Mouse (Mus musculus) MEL (cell line): Measurements from ENCODE around the gene Tub. TPM values are rescaled to one million over a fixed set of nuclear protein-coding genes. Genes with fewer than 3 reads are reported as not detected.

Experiments
- DNase-seq: peaks from one replicate; pipeline ENCODE4 v3.0.0; 2011; ENCODE audit warnings: low read depth, low spot score
- H3K27ac ChIP-seq: 2 replicates; pipeline ENCODE4 v1.5.1; 2012; ENCODE audit warnings: low read depth, mild to moderate bottlenecking, control low read depth, low read length, moderate library complexity; ENCODE audit not compliant: control insufficient read depth
- H3K27me3 ChIP-seq, 2 experiments: fragments of 150-350 bp in 1 of 2; sonication (generic) in 1 of 2; 2 replicates each; pipeline ENCODE4 v1.6.1; 2012; ENCODE audit warnings: low read length in 2 of 2, mild to moderate bottlenecking in 2 of 2, improper control_type of control experiment in 1 of 2, moderate library complexity in 1 of 2; ENCODE audit not compliant: insufficient read depth in 2 of 2, control insufficient read depth in 1 of 2
- H3K36me3 ChIP-seq, 2 experiments: 2 replicates each; pipeline ENCODE4 v1.6.1; 2012 to 2014; ENCODE audit warnings: low read length in 2 of 2, improper control_type of control experiment in 1 of 2, inconsistent platforms in 1 of 2, mild to moderate bottlenecking in 1 of 2; ENCODE audit not compliant: insufficient read depth in 2 of 2, control insufficient read depth in 1 of 2
- H3K4me1 ChIP-seq, 2 experiments: fragments of 150-350 bp in 1 of 2; sonication (generic) in 1 of 2; 2 replicates each; pipeline ENCODE4 v1.6.1; 2012; ENCODE audit warnings: low read length in 2 of 2, improper control_type of control experiment in 1 of 2, mild to moderate bottlenecking in 1 of 2; ENCODE audit not compliant: insufficient read depth in 2 of 2, control insufficient read depth in 1 of 2
- H3K4me3 ChIP-seq, 2 experiments: fragments of 150-350 bp in 1 of 2; sonication (generic) in 1 of 2; 2 replicates each; pipeline ENCODE4 v1.5.1; 2012; ENCODE audit warnings: low read depth in 2 of 2, low read length in 2 of 2, mild to moderate bottlenecking in 2 of 2, moderate library complexity in 2 of 2, control low read depth in 1 of 2, improper control_type of control experiment in 1 of 2; ENCODE audit not compliant: control insufficient read depth in 1 of 2, insufficient read depth in 1 of 2
- H3K79me2 ChIP-seq: 2 replicates; pipeline ENCODE4 v1.6.1; 2012; ENCODE audit warnings: mild to moderate bottlenecking, low read length, moderate library complexity; ENCODE audit not compliant: control insufficient read depth, poor library complexity, insufficient read depth
- H3K9ac ChIP-seq: 2 replicates; pipeline ENCODE4 v1.6.1; 2012; ENCODE audit warnings: low read depth, mild to moderate bottlenecking, control low read depth, low read length, moderate library complexity; ENCODE audit not compliant: control insufficient read depth, poor library complexity, severe bottlenecking
- H3K9me3 ChIP-seq: fragments of 150-350 bp; sonication (generic); replicated peaks from 2 replicates; pipeline ENCODE4 v1.6.1; 2012; ENCODE audit warnings: mild to moderate bottlenecking, low read length, improper control_type of control experiment, moderate library complexity; ENCODE audit not compliant: insufficient read depth
- HCFC1 ChIP-seq: IDR thresholded peaks from 2 replicates; pipeline ENCODE4 v1.6.1; 2012; ENCODE audit warnings: low read depth, mild to moderate bottlenecking, inconsistent platforms, low read length, improper control_type of control experiment, moderate library complexity
- JUND ChIP-seq: IDR thresholded peaks from 2 replicates; pipeline ENCODE4 v1.6.1; 2011; ENCODE audit warnings: low read depth, mild to moderate bottlenecking, improper control_type of control experiment, low read length
- KAT2A ChIP-seq: conservative IDR thresholded peaks from 2 replicates; pipeline ENCODE4 v1.6.1; 2012; ENCODE audit warnings: low read depth, low read length, improper control_type of control experiment, inconsistent platforms
- MXI1 ChIP-seq: IDR thresholded peaks from 2 replicates; pipeline ENCODE4 v1.6.1; 2011; ENCODE audit warnings: mild to moderate bottlenecking, low read depth, low read length, improper control_type of control experiment
- NELFE ChIP-seq: IDR thresholded peaks from 2 replicates; pipeline ENCODE4 v1.6.1; 2011; ENCODE audit warnings: low read depth, low read length, improper control_type of control experiment
- POLR2A ChIP-seq, 2 experiments: IDR thresholded peaks; 2 replicates each; pipeline ENCODE4 v1.6.1; 2011 to 2012; ENCODE audit warnings: low read length in 2 of 2, mild to moderate bottlenecking in 2 of 2, control low read depth in 1 of 2, improper control_type of control experiment in 1 of 2, low read depth in 1 of 2, moderate library complexity in 1 of 2; ENCODE audit not compliant: control insufficient read depth in 1 of 2, insufficient read depth in 1 of 2, poor library complexity in 1 of 2
- POLR2AphosphoS2 ChIP-seq: IDR thresholded peaks from 2 replicates; pipeline ENCODE4 v1.6.1; 2011; ENCODE audit warnings: low read length, improper control_type of control experiment
- POLR2AphosphoS5 ChIP-seq: IDR thresholded peaks from 2 replicates; pipeline ENCODE4 v1.6.1; 2012; ENCODE audit warnings: low read depth, borderline replicate concordance, mild to moderate bottlenecking, inconsistent platforms, low read length, moderate library complexity, mixed read lengths
- RAD21 ChIP-seq: IDR thresholded peaks from 2 replicates; pipeline ENCODE4 v1.6.1; 2011; ENCODE audit warnings: mild to moderate bottlenecking, low read depth, low read length, improper control_type of control experiment
- TAL1 ChIP-seq: IDR thresholded peaks from 2 replicates; pipeline ENCODE4 v1.6.1; 2012; ENCODE audit warnings: mild to moderate bottlenecking, inconsistent platforms, low read length, moderate library complexity, mixed read lengths
- TBP ChIP-seq: IDR thresholded peaks from 2 replicates; pipeline ENCODE4 v1.8.0; 2011; ENCODE audit warnings: low read depth, low read length, improper control_type of control experiment
- UBTF ChIP-seq: IDR thresholded peaks from 2 replicates; pipeline ENCODE4 v1.6.1; 2012; ENCODE audit warnings: low read depth, mild to moderate bottlenecking, inconsistent platforms, low read length, improper control_type of control experiment, moderate library complexity, borderline replicate concordance; ENCODE audit not compliant: insufficient read depth
- USF1 ChIP-seq: IDR thresholded peaks from 2 replicates; pipeline ENCODE4 v1.6.1; 2014; ENCODE audit warnings: low read depth, mild to moderate bottlenecking, inconsistent platforms, low read length, improper control_type of control experiment, moderate library complexity
- USF2 ChIP-seq, 2 experiments: IDR thresholded peaks; 2 replicates each; pipeline ENCODE4 v1.6.1; 2011 to 2012; ENCODE audit warnings: improper control_type of control experiment in 2 of 2, low read length in 2 of 2, borderline replicate concordance in 1 of 2, inconsistent platforms in 1 of 2, low read depth in 1 of 2, mild to moderate bottlenecking in 1 of 2; ENCODE audit not compliant: insufficient read depth in 1 of 2
- ZC3H11A ChIP-seq: IDR thresholded peaks from 2 replicates; pipeline ENCODE4 v1.6.1; 2012; ENCODE audit warnings: low read depth, mild to moderate bottlenecking, inconsistent platforms, low read length, improper control_type of control experiment
- ZKSCAN1 ChIP-seq: IDR thresholded peaks from 2 replicates; pipeline ENCODE4 v1.6.1; 2012; ENCODE audit warnings: low read depth, mild to moderate bottlenecking, inconsistent platforms, low read length, improper control_type of control experiment, moderate library complexity
- ZMIZ1 ChIP-seq: IDR thresholded peaks from 2 replicates; pipeline ENCODE4 v1.6.1; 2012; ENCODE audit warnings: low read depth, mild to moderate bottlenecking, inconsistent platforms, low read length, improper control_type of control experiment, moderate library complexity
- ZNF384 ChIP-seq: IDR thresholded peaks from 2 replicates; pipeline ENCODE4 v1.6.1; 2012; ENCODE audit warnings: low read depth, mild to moderate bottlenecking, inconsistent platforms, low read length, improper control_type of control experiment
- polyA plus RNA-seq, 2 experiments: library from polyadenylated mRNA; stranded (reverse) in 1 of 2; unstranded in 1 of 2; fragments of >175 nt in 1 of 2; fragments of >200 nt in 1 of 2; gene quantifications; 2 replicates each; pipeline versions ENCODE4 v1.2.1 to v1.2.4; 2012; ENCODE audit warnings: low replicate concordance in 2 of 2, low read depth in 1 of 2; ENCODE audit not compliant: insufficient read length in 2 of 2, insufficient read depth in 1 of 2, missing spikeins in 1 of 2
- total RNA-seq: library from RNA; depleted of rRNA; stranded (reverse); fragments of 300-350 nt; gene quantifications from 2 replicates; pipeline ENCODE4 v1.2.3, GENCODE M21; 2012

Tub gene
- total and polyA plus RNA-seq, 3 experiments = not detected

DNA sequence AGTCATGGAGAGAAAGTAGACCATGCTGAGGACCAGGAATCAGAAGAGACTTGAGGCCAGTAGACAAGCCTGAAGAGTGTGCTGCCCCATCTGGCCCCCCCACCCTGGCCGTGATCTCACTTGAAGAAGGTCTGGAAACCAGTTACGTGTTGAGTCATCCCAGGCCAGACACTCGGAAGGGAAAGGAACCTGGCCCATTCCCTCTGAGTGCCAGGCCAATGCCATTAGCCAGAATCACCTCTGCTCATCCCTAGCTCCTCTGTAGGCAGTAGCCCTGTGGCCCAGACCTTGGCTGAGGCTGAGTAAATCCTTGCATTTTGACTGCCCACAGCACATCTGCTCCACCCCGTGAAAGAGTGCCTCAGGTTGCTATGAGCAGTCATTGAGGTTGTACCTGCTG, 51.8 kb downstream of the Tub start:
- no peak overlapping the region for H3K4me3 ChIP-seq
- H3K79me2 ChIP-seq = no peaks in the 10 kb centered on the region
- H3K36me3 ChIP-seq = no peaks in the 10 kb centered on the region
- TF ChIP-seq USF2 (IDR thresholded peaks at IDR 0.05; ENCODE audit: borderline replicate concordance in 1 of 2, insufficient read depth in 1 of 2, low read depth in 1 of 2, low read length in 2 of 2) (no peak), UBTF (no peak), ZC3H11A (no peak), NELFE (no peak), TBP (no peak), POLR2AphosphoS2 (no peak), TAL1 (no peak), MXI1 (no peak), USF1 (no peak), ZMIZ1 (no peak)
- H3K9me3 ChIP-seq = no peaks in the 10 kb centered on the region
- H3K4me1 ChIP-seq = no peaks in the 10 kb centered on the region
- no peaks in the 10 kb centered on the region for H3K27me3 ChIP-seq
- no peak overlapping the region for H3K9ac ChIP-seq
- H3K27ac ChIP-seq = no peak overlapping the region
- DNase-seq = no peak

- no peaks in the 10 kb centered on the region for H3K9me3 ChIP-seq
- TF ChIP-seq USF1 (no peak), HCFC1 (no peak), RAD21 (no peak), ZMIZ1 (no peak), TBP (no peak), ZNF384 (no peak), JUND (no peak), POLR2A (IDR thresholded peaks at IDR 0.05; ENCODE audit: control insufficient read depth in 1 of 2, insufficient read depth in 1 of 2, low read depth in 1 of 2, low read length in 2 of 2, poor library complexity in 1 of 2) (no peak), MXI1 (no peak), KAT2A (no peak), ZKSCAN1 (no peak), UBTF (no peak), USF2 (IDR thresholded peaks at IDR 0.05; ENCODE audit: borderline replicate concordance in 1 of 2, insufficient read depth in 1 of 2, low read depth in 1 of 2, low read length in 2 of 2) (no peak), ZC3H11A (no peak), POLR2AphosphoS5 (no peak)
- H3K4me1 ChIP-seq = no peaks in the 10 kb centered on the region
- no peak overlapping the region for H3K27ac ChIP-seq
- H3K27me3 ChIP-seq = no peaks in the 10 kb centered on the region
- no peak overlapping the region for H3K9ac ChIP-seq
- no peak overlapping the region for H3K4me3 ChIP-seq
- no peaks in the 10 kb centered on the region for H3K36me3 ChIP-seq
- DNase-seq = no peak
- H3K79me2 ChIP-seq = no peaks in the 10 kb centered on the region
Observed at GRCm38 (mm10) chr7:109003653-109004052, 53.5 kb downstream of the Tub start.
